Mouse (Mus musculus) forebrain, embryonic 14.5 days (tissue): ENCODE data around the gene Cdx2. TPM values are rescaled to one million over a fixed set of nuclear protein-coding genes. Genes with fewer than 3 reads are reported as not detected.

Experiments
- ATAC-seq: fragments of 200-750 bp; cut with Nextera tagmentation; 2 replicates; pipeline ENCODE4 v1.8.0; 2017; ENCODE audit warnings: mild to moderate bottlenecking, moderate library complexity
- DNase-seq: peaks from one replicate; pipeline ENCODE4 v3.0.0-alpha.2; 2015; ENCODE audit warnings: low spot score
- H3K27ac ChIP-seq: fragments of 300-500 bp; sonication (generic); 2 replicates; pipeline ENCODE4 v1.5.1; 2014; ENCODE audit warnings: low read depth, mild to moderate bottlenecking, control low read depth, low read length, moderate library complexity
- H3K27me3 ChIP-seq: fragments of 300-500 bp; sonication (generic); replicated peaks from 2 replicates; pipeline ENCODE4 v1.6.1; 2014; ENCODE audit warnings: low read length, control low read depth, mixed read lengths; ENCODE audit not compliant: control insufficient read depth, insufficient read depth
- H3K36me3 ChIP-seq: fragments of 300-500 bp; sonication (generic); 2 replicates; pipeline ENCODE4 v1.6.1; 2014; ENCODE audit warnings: low read length, control low read depth; ENCODE audit not compliant: control insufficient read depth, insufficient read depth
- H3K4me1 ChIP-seq: fragments of 300-500 bp; sonication (generic); 2 replicates; pipeline ENCODE4 v1.6.1; 2014; ENCODE audit warnings: antibody characterized with exemption, low read length, control low read depth; ENCODE audit not compliant: control insufficient read depth, insufficient read depth
- H3K4me2 ChIP-seq: fragments of 300-500 bp; sonication (generic); 2 replicates; pipeline ENCODE4 v1.6.1; 2014; ENCODE audit warnings: mild to moderate bottlenecking, control low read depth, low read length
- H3K4me3 ChIP-seq: fragments of 300-500 bp; sonication (generic); 2 replicates; pipeline ENCODE4 v1.5.1; 2014; ENCODE audit warnings: low read depth, low read length, control low read depth
- H3K9ac ChIP-seq: fragments of 300-500 bp; sonication (generic); 2 replicates; pipeline ENCODE4 v1.6.1; 2014; ENCODE audit warnings: mild to moderate bottlenecking, low read length, control low read depth, moderate library complexity
- H3K9me3 ChIP-seq: fragments of 300-500 bp; sonication (generic); replicated peaks from 2 replicates; pipeline ENCODE4 v1.6.1; 2016; ENCODE audit warnings: low read length, control low read depth, mixed read lengths; ENCODE audit not compliant: control insufficient read depth
- WGBS: fragments of 180-500 bp; shearing (Covaris S2); extraction: QIAGEN DNeasy Blood & Tissue Kit; methylation state at CpG from one replicate; pipeline ENCODE4 v1.1.7; 2014; 5-methylcytosine and 5-hydroxymethylcytosine counted together
- microRNA-seq: library from miRNA; unstranded; fragments of <30 nt; microRNA quantifications from one replicate; pipeline ENCODE4, GENCODE M21; 2016
- polyA plus RNA-seq: library from polyadenylated mRNA; unstranded; fragments of >200 nt; fragmentation: Nextera tagmentation; extraction: Ambion mirVana; gene quantifications from 2 replicates; pipeline ENCODE4 v1.2.1, GENCODE M21; 2014

Cdx2 gene
- polyA plus RNA-seq, 1 experiment from 2014 or later = not detected

GRCm38 (mm10) chr5:147260189-147260588 lies 46.9 kb downstream of the Cdx2 start:
- WGBS = 100% methylated on average over 1 of the region's 1 CpGs
- Histone ChIP-seq H3K4me1 (no peaks in the 10 kb centered on the region), H3K36me3 (no peaks in the 10 kb centered on the region), H3K27me3 (peaks cover 2% of the 10 kb centered on the region), H3K27ac (no peak overlapping the region), H3K4me3 (no peak overlapping the region), H3K9ac (no peak overlapping the region), H3K9me3 (no peaks in the 10 kb centered on the region), H3K4me2 (no peak overlapping the region)
- DNase-seq (no peak), ATAC-seq (no peak)

Small RNA genes lying within 50 kb of the gene (microRNA-seq; reads per million reads assigned to microRNA genes)
- gene Mir7k = not detected

Other genes with a start within 250 kb of the Cdx2 start
- 8.1 and 10.9 TPM in 2 replicates for gene Lnx2, start 230.7 kb downstream of the Cdx2 start, polyA plus RNA-seq
- gene Polr1d, start 230.2 kb downstream of the Cdx2 start, polyA plus RNA-seq = 121 and 135 TPM in 2 replicates
- 2.3 and 3.0 TPM in 2 replicates for gene Gsx1, start 118.6 kb downstream of the Cdx2 start, polyA plus RNA-seq
- gene Pdx1, start 37.3 kb downstream of the Cdx2 start, polyA plus RNA-seq = not detected in 2 replicates
- gene Urad, start 15.2 kb upstream of the Cdx2 start, polyA plus RNA-seq = not detected in 2 replicates
- gene Flt3, start 93.2 kb upstream of the Cdx2 start, polyA plus RNA-seq = 0.04 and 0.25 TPM in 2 replicates
- gene Pan3, start 122.9 kb upstream of the Cdx2 start, polyA plus RNA-seq = 39.7 and 52.6 TPM in 2 replicates